Mouse (Mus musculus) stomach, embryonic 14.5 days (tissue): ENCODE data around the gene Cpa2. TPM values are rescaled to one million over a fixed set of nuclear protein-coding genes. Genes with fewer than 3 reads are reported as not detected.

ENCODE experiments used
- ATAC-seq: fragments of 200-750 bp; cut with Nextera tagmentation; 2 replicates; pipeline ENCODE4 v1.8.0; 2017; ENCODE audit warnings: low read depth, moderate TSS enrichment; ENCODE audit not compliant: insufficient number of reproducible peaks, insufficient read depth, low FRiP score
- H3K27ac ChIP-seq: fragments of 300-500 bp; sonication (generic); 2 replicates; pipeline ENCODE4 v1.5.1; 2014; ENCODE audit warnings: mild to moderate bottlenecking, low read length, moderate library complexity, mixed read lengths
- H3K27me3 ChIP-seq: fragments of 300-500 bp; sonication (generic); 2 replicates; pipeline ENCODE4 v1.6.1; 2014; ENCODE audit warnings: low read length, control low read depth, mixed read lengths; ENCODE audit not compliant: control insufficient read depth, insufficient read depth
- H3K36me3 ChIP-seq: fragments of 300-500 bp; sonication (generic); 2 replicates; pipeline ENCODE4 v1.6.1; 2014; ENCODE audit warnings: mild to moderate bottlenecking, control low read depth, low read length, moderate library complexity, mixed read lengths; ENCODE audit not compliant: control insufficient read depth, insufficient read depth
- H3K4me1 ChIP-seq: fragments of 300-500 bp; sonication (generic); 2 replicates; pipeline ENCODE4 v1.6.1; 2014; ENCODE audit warnings: low read length, control low read depth, mixed read lengths; ENCODE audit not compliant: control insufficient read depth, insufficient read depth
- H3K4me2 ChIP-seq: fragments of 300-500 bp; sonication (generic); replicated peaks from 2 replicates; pipeline ENCODE4 v1.6.1; 2014; ENCODE audit warnings: low read depth, low read length, control low read depth
- H3K4me3 ChIP-seq: fragments of 300-500 bp; sonication (generic); 2 replicates; pipeline ENCODE4 v1.5.1; 2014; ENCODE audit warnings: low read depth, low read length, control low read depth
- H3K9ac ChIP-seq: fragments of 300-500 bp; sonication (generic); replicated peaks from 2 replicates; pipeline ENCODE4 v1.6.1; 2014; ENCODE audit warnings: low read depth, mild to moderate bottlenecking, control low read depth, low read length, moderate library complexity, mixed read lengths
- H3K9me3 ChIP-seq: fragments of 300-500 bp; sonication (generic); 2 replicates; pipeline ENCODE4 v1.6.1; 2016; ENCODE audit warnings: low read depth, low read length, control low read depth; ENCODE audit not compliant: control insufficient read depth
- WGBS: fragments of 180-500 bp; shearing (Covaris S2); extraction: QIAGEN DNeasy Blood & Tissue Kit; methylation state at CpG from one replicate; pipeline ENCODE4 v1.1.7; 2014; 5-methylcytosine and 5-hydroxymethylcytosine counted together
- polyA plus RNA-seq: library from polyadenylated mRNA; unstranded; fragments of >200 nt; fragmentation: Nextera tagmentation; extraction: Ambion mirVana; gene quantifications from 2 replicates; pipeline ENCODE4 v1.2.1, GENCODE M21; 2014

Cpa2 gene
- 1.4 and 127 TPM in 2 replicates for polyA plus RNA-seq

- Histone ChIP-seq H3K4me2 (no peak within 1 kb of the TSS), H3K4me1 (peaks cover 10% of the 10 kb centered on the region), H3K27ac (peak within 1 kb of the TSS; percentile 34; the same call in 1 of the 2 replicates)
These were observed at the start of gene Cpa2 for GRCm38 (mm10) chr6:30541009-30541799. Gene Cpa2, plus strand, starts transcription at chr6:30541582.

GRCm38 (mm10) chr6:30499049-30499448 lies 42.3 kb upstream of the Cpa2 start:
- Histone ChIP-seq H3K27me3 (no peaks in the 10 kb centered on the region), H3K9ac (no peak overlapping the region), H3K4me1 (no peaks in the 10 kb centered on the region), H3K27ac (no peak overlapping the region), H3K36me3 (peaks cover 45% of the 10 kb centered on the region), H3K4me3 (no peak overlapping the region), H3K9me3 (no peaks in the 10 kb centered on the region), H3K4me2 (no peak overlapping the region)
- no peak for ATAC-seq
- whole genome bisulfite sequencing, result 82% methylated on average over 3 of the region's 3 CpGs

More at GRCm38 (mm10) chr6:30541009-30541799, at the start of gene Cpa2:
- ATAC-seq, result no peak
- WGBS, result 57% methylated on average over 11 of the region's 11 CpGs
- H3K4me3 ChIP-seq, result no peak within 1 kb of the TSS
- no peaks in the 10 kb centered on the region for H3K36me3 ChIP-seq
- no peak within 1 kb of the TSS for H3K9ac ChIP-seq
- H3K9me3 ChIP-seq, result no peaks in the 10 kb centered on the region
- no peaks in the 10 kb centered on the region for H3K27me3 ChIP-seq

GRCm38 (mm10) chr6:30508824-30509223 lies 32.6 kb upstream of the Cpa2 start:
- Histone ChIP-seq H3K9ac (peak overlapping the region; percentile 78), H3K36me3 (peaks cover 23% of the 10 kb centered on the region), H3K9me3 (no peaks in the 10 kb centered on the region), H3K4me3 (peak overlapping the region; percentile 46), H3K27ac (peak overlapping the region; percentile 98), H3K4me1 (peaks cover 7% of the 10 kb centered on the region), H3K27me3 (no peaks in the 10 kb centered on the region), H3K4me2 (peak overlapping the region; percentile 44)
- WGBS, result 11% methylated on average over 2 of the region's 2 CpGs
- ATAC-seq, result no peak

GRCm38 (mm10) chr6:30509265-30510239 lies 31.8 kb upstream of the Cpa2 start, which contains the start of the genes Tmem209 and Ssmem1:
Gene Tmem209, minus strand, starts transcription at chr6:30509783.
Gene Ssmem1, plus strand, starts transcription at chr6:30509849.
- Histone ChIP-seq H3K4me3 (peak within 1 kb of the TSS; percentile 46), H3K4me2 (peak within 1 kb of the TSS; percentile 44), H3K4me1 (peaks cover 12% of the 10 kb centered on the region), H3K27me3 (no peaks in the 10 kb centered on the region), H3K9me3 (no peaks in the 10 kb centered on the region), H3K27ac (peak within 1 kb of the TSS; percentile 98), H3K36me3 (peaks cover 18% of the 10 kb centered on the region), H3K9ac (peak within 1 kb of the TSS; percentile 78)
- under 1% methylated on average over 37 of the region's 37 CpGs for WGBS
- peak; percentile 97 for ATAC-seq

GRCm38 (mm10) chr6:30510291-30510690 lies 31.1 kb upstream of the Cpa2 start:
- Histone ChIP-seq H3K9me3 (no peaks in the 10 kb centered on the region), H3K4me3 (no peak overlapping the region), H3K27ac (peak overlapping the region; percentile 98), H3K9ac (no peak overlapping the region; the same call in 1 of the 2 replicates), H3K36me3 (peaks cover 12% of the 10 kb centered on the region), H3K4me2 (peak overlapping the region; percentile 44; the same call in 1 of the 2 replicates), H3K4me1 (peaks cover 15% of the 10 kb centered on the region), H3K27me3 (no peaks in the 10 kb centered on the region)
- ATAC-seq, result no peak
- 69% methylated on average over 5 of the region's 5 CpGs for WGBS

GRCm38 (mm10) chr6:30514242-30514641 lies 27.1 kb upstream of the Cpa2 start:
- Histone ChIP-seq H3K9ac (no peak overlapping the region), H3K4me2 (no peak overlapping the region), H3K4me3 (no peak overlapping the region), H3K36me3 (no peaks in the 10 kb centered on the region), H3K4me1 (peaks cover 20% of the 10 kb centered on the region), H3K27me3 (no peaks in the 10 kb centered on the region), H3K9me3 (no peaks in the 10 kb centered on the region), H3K27ac (peak overlapping the region; percentile 83)
- WGBS, result 6% methylated on average over 9 of the region's 9 CpGs
- ATAC-seq, result no peak

GRCm38 (mm10) chr6:30520400-30520799 lies 21.0 kb upstream of the Cpa2 start:
- WGBS, result 60% methylated on average over 11 of the region's 11 CpGs

More at GRCm38 (mm10) chr6:30520400-30520799, 21.0 kb upstream of the Cpa2 start:
- ATAC-seq, result no peak
- Histone ChIP-seq H3K4me3 (no peak overlapping the region), H3K36me3 (no peaks in the 10 kb centered on the region), H3K9me3 (no peaks in the 10 kb centered on the region), H3K9ac (no peak overlapping the region), H3K27me3 (no peaks in the 10 kb centered on the region), H3K4me1 (peaks cover 7% of the 10 kb centered on the region; the same call in 1 of the 2 replicates), H3K4me2 (no peak overlapping the region), H3K27ac (no peak overlapping the region)
